Mouse (Mus musculus): Measurements from ENCODE around the gene Ttyh2. TPM values are rescaled to one million over a fixed set of nuclear protein-coding genes. Genes with fewer than 3 reads are reported as not detected.

Ttyh2 gene
- total RNA-seq (2023): 0.57 and 1.3 TPM in 2 replicates

DNA sequence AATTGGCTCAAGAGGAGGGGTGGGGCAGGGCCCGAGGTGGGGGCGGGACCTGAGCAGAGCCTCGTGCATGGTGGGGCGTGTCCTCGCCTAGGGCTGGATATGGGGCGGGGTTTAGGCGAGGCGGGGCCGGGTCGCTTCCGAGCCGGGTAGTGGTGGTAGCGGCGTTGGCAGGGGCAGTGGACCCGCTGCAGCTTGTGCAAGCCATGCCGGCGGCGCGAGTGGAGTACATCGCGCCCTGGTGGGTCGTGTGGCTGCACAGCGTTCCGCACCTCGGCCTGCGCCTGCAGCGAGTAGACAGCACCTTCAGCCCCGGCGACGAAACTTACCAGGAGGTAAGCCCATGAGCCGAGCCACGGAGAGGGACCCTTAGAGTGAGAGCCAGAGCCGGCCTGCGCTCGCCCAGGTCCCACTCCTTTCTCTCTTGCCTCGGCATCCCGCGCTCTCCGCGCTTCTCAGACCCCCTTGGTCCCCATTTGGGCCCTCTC is at the start of gene Ttyh2:
Ttyh2 (plus strand) TSS at position 91 of the 485 bp plus-strand sequence.

DNA sequence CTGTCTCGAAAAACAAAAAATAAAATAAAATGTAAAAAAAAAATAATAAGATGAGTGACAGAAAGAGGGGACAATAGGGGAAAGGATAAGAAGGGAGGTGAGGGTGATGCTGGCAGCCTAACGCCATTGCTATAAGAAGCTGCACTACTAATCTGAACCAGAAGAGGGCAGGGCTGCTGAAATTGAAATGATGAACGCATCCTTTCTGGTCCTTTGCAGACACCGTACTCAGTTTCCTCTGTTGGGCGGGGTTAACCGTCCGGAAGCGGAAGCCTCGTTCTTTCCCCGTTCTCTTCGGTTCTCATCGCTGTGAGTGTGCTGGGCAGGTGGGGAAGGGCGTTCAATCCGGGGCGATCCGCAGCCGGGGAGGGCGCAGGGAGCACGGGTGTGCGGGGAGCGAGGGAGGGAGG is 6.9 kb upstream of the Ttyh2 start, which contains the start of gene Rpl38:
Rpl38 (plus strand) TSS at position 224 of the 410 bp plus-strand sequence.

DNA sequence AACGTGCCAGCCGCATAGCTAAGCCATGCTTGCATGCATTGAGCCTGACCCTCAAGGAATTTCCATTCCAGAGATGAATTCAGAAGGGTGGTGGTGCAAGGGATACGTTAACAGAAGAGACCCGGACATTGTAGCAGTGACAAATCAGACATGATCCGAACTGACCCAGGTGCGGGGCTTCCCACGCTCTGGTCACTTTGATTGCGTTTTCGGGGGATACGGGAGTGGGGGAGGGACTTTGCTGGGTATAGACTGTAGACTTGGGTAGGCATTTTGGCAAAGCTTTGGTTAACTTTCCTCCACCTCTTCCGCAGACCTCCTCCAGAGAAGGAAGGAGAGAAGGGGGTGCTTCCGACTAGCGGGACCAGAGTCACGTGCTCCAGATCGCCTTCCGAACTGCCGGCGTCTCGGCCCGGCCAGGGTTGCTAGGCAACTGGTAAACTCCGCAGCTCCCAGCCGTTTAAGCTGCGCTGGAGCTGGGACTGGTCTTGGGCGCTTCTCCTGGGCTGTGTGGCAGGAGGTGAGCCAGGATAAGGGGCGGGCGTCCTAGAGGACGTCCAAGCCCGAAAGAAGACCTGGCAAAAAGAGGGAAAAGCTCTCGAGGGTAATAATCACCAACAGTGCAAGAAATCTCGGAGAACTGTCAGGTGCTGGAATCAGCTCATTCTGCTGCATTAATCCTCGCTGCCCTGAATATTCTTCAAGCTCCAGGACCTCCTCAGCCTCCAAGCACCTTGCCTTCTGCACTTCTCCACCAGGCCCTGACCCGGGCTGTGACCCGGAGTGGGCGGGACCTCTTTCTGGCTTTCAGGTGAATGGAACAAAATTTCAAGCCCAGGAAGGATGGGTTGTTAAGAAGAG is 52.0 kb downstream of the Ttyh2 start, which contains the start of gene Dnaic2:
Dnaic2 (plus strand) TSS at position 444 of the 861 bp plus-strand sequence.

GRCm38 (mm10) chr11:114764820-114765818 is 89.9 kb downstream of the Ttyh2 start, which contains the start of gene Kif19a:
Gene Kif19a, plus strand, starts transcription at chr11:114765388.

Other genes starting within 250 kb of the Ttyh2 start
- gene Rpl38, start 6.9 kb upstream of the Ttyh2 start, total RNA-seq (2023): 461 and 525 TPM in 2 replicates
- not detected in 2 replicates for gene Dnaic2, start 52.0 kb downstream of the Ttyh2 start, total RNA-seq (2023)
- 0.23 and 0.73 TPM in 2 replicates for gene Kif19a, start 90.0 kb downstream of the Ttyh2 start, total RNA-seq (2023)
- gene Btbd17, start 120.5 kb downstream of the Ttyh2 start, total RNA-seq (2023): not detected in 2 replicates
- gene Gpr142, start 123.5 kb downstream of the Ttyh2 start, total RNA-seq (2023): not detected in 2 replicates
- gene Gprc5c, start 175.7 kb downstream of the Ttyh2 start, total RNA-seq (2023): 5.0 and 7.0 TPM in 2 replicates
- gene Cd300a, start 214.6 kb downstream of the Ttyh2 start, total RNA-seq (2023): 61.7 and 68.2 TPM in 2 replicates